Mouse (Mus musculus) midbrain, embryonic 13.5 days (tissue): ENCODE measurements at regions not wholly inside any gene's neighbourhood (a gene's known extent, or its start where the extent isn't known, plus 50 kb on each side); places are given as distances from the start of the nearest gene placed in this dataset.

ENCODE experiments used
- ATAC-seq: fragments of 200-750 bp; cut with Nextera tagmentation; 2 replicates; pipeline ENCODE4 v1.8.0; 2017; ENCODE audit warnings: mild to moderate bottlenecking, moderate TSS enrichment, moderate library complexity
- H3K27ac ChIP-seq: fragments of 300-500 bp; sonication (generic); 2 replicates; pipeline ENCODE4 v1.5.1; 2015; ENCODE audit warnings: inconsistent platforms, mild to moderate bottlenecking, moderate library complexity
- H3K27me3 ChIP-seq: fragments of 300-500 bp; sonication (generic); 2 replicates; pipeline ENCODE4 v1.6.1; 2015; ENCODE audit warnings: mild to moderate bottlenecking, inconsistent platforms
- H3K36me3 ChIP-seq: fragments of 300-500 bp; sonication (generic); 2 replicates; pipeline ENCODE4 v1.6.1; 2015; ENCODE audit warnings: mild to moderate bottlenecking, inconsistent platforms
- H3K4me1 ChIP-seq: fragments of 300-500 bp; sonication (generic); replicated peaks from 2 replicates; pipeline ENCODE4 v1.6.1; 2015; ENCODE audit warnings: inconsistent platforms
- H3K4me2 ChIP-seq: fragments of 300-500 bp; sonication (generic); replicated peaks from 2 replicates; pipeline ENCODE4 v1.6.1; 2015; ENCODE audit warnings: moderate library complexity, mild to moderate bottlenecking, inconsistent platforms
- H3K4me3 ChIP-seq: fragments of 300-500 bp; sonication (generic); replicated peaks from 2 replicates; pipeline ENCODE4 v1.5.1; 2015; ENCODE audit warnings: mild to moderate bottlenecking, inconsistent platforms
- H3K9ac ChIP-seq: fragments of 300-500 bp; sonication (generic); replicated peaks from 2 replicates; pipeline ENCODE4 v1.6.1; 2015; ENCODE audit warnings: mild to moderate bottlenecking, inconsistent platforms
- H3K9me3 ChIP-seq: fragments of 300-500 bp; sonication (generic); 2 replicates; pipeline ENCODE4 v1.6.1; 2016; ENCODE audit warnings: mild to moderate bottlenecking, inconsistent platforms
- WGBS: fragments of 180-500 bp; shearing (Covaris S2); methylation state at CpG from one replicate; pipeline ENCODE4 v1.1.7; 2015; 5-methylcytosine and 5-hydroxymethylcytosine counted together

DNA sequence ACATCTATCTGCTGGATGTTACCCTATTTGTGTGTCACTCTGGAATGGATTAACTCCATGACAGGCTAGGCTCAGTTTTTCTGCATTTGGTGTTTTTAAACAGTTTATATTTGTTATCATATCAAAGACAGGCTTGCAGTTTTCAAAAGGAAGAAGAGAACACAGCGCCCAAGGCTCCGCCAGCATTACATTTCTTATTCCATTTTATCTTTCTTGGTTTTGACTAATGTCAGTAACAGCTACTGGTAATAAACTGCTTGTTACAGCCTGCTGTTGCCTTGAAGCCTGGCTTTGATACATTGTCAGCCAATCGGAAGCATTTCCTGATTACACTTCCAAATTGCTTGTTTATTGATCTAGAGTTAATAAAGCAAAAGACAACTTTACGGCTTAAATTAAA is 219.4 kb upstream of the Mdfic start:
- Histone ChIP-seq H3K27me3 (no peaks in the 10 kb centered on the region), H3K27ac (no peak overlapping the region), H3K36me3 (no peaks in the 10 kb centered on the region), H3K4me1 (no peaks in the 10 kb centered on the region), H3K4me2 (no peak overlapping the region), H3K9ac (no peak overlapping the region), H3K9me3 (no peaks in the 10 kb centered on the region), H3K4me3 (no peak overlapping the region)
- 69% methylated on average over 4 of the region's 4 CpGs for WGBS
- peak; percentile 37; the same call in 1 of the 2 replicates for ATAC-seq

- 90% methylated on average over 2 of the region's 2 CpGs for WGBS
- H3K36me3 ChIP-seq, result no peaks in the 10 kb centered on the region
- H3K27ac ChIP-seq, result no peak overlapping the region
- no peaks in the 10 kb centered on the region for H3K27me3 ChIP-seq
- no peaks in the 10 kb centered on the region for H3K9me3 ChIP-seq
- ATAC-seq, result no peak
- H3K4me2 ChIP-seq, result no peak overlapping the region
- H3K9ac ChIP-seq, result no peak overlapping the region
- H3K4me3 ChIP-seq, result no peak overlapping the region
- no peaks in the 10 kb centered on the region for H3K4me1 ChIP-seq
Measured at GRCm38 (mm10) chr6:15509314-15509713, 211.1 kb upstream of the Mdfic start.

GRCm38 (mm10) chr6:15537279-15537678 is 183.2 kb upstream of the Mdfic start:
- H3K4me3 ChIP-seq, result no peak overlapping the region
- no peaks in the 10 kb centered on the region for H3K4me1 ChIP-seq
- no peak for ATAC-seq
- 80% methylated on average over 2 of the region's 2 CpGs for WGBS
- no peaks in the 10 kb centered on the region for H3K9me3 ChIP-seq
- H3K9ac ChIP-seq, result no peak overlapping the region
- H3K4me2 ChIP-seq, result no peak overlapping the region
- no peaks in the 10 kb centered on the region for H3K36me3 ChIP-seq
- no peak overlapping the region for H3K27ac ChIP-seq
- H3K27me3 ChIP-seq, result no peaks in the 10 kb centered on the region

DNA sequence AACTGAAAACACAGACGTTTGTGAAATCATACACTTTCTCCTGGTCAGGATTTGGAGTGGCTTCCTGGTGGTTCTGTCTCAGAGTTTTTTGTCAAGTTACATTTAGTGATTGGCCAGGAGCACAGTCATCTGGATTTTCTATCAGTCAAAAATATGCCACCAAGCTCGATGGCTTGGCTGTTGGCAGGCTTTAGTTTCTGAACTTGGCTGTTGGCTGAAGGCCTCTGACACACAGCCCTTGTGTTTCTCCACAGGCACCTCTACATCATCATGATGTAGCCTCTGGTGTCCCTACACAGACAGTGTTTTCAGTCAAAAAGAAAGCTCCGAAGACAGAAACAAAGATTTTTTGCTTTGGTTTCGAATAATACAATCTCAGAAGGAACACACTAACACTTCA is 178.5 kb upstream of the Mdfic start:
- H3K36me3 ChIP-seq, result no peaks in the 10 kb centered on the region

GRCm38 (mm10) chr6:15543516-15544080 is 176.9 kb upstream of the Mdfic start:
- Histone ChIP-seq H3K9me3 (no peaks in the 10 kb centered on the region), H3K27ac (no peak overlapping the region), H3K4me2 (no peak overlapping the region), H3K36me3 (no peaks in the 10 kb centered on the region), H3K4me1 (no peaks in the 10 kb centered on the region), H3K9ac (no peak overlapping the region), H3K27me3 (no peaks in the 10 kb centered on the region), H3K4me3 (no peak overlapping the region)
- no peak for ATAC-seq
- WGBS, result 94% methylated on average over 14 of the region's 14 CpGs

More for the DNA sequence above, 178.5 kb upstream of the Mdfic start:
- Histone ChIP-seq H3K4me1 (no peaks in the 10 kb centered on the region), H3K9ac (no peak overlapping the region), H3K4me2 (no peak overlapping the region), H3K27me3 (no peaks in the 10 kb centered on the region), H3K4me3 (no peak overlapping the region), H3K9me3 (no peaks in the 10 kb centered on the region), H3K27ac (no peak overlapping the region)
- no peak for ATAC-seq
- WGBS, result 88% methylated on average over 4 of the region's 4 CpGs

GRCm38 (mm10) chr6:15548833-15549232 is 171.6 kb upstream of the Mdfic start:
- H3K27me3 ChIP-seq, result no peaks in the 10 kb centered on the region
- no peaks in the 10 kb centered on the region for H3K4me1 ChIP-seq
- no peak overlapping the region for H3K4me3 ChIP-seq
- ATAC-seq, result no peak
- no peak overlapping the region for H3K4me2 ChIP-seq
- no peaks in the 10 kb centered on the region for H3K9me3 ChIP-seq
- no peaks in the 10 kb centered on the region for H3K36me3 ChIP-seq
- no peak overlapping the region for H3K27ac ChIP-seq
- 96% methylated on average over 2 of the region's 2 CpGs for WGBS
- no peak overlapping the region for H3K9ac ChIP-seq

- no peaks in the 10 kb centered on the region for H3K9me3 ChIP-seq
- no peak overlapping the region for H3K4me3 ChIP-seq
- no peaks in the 10 kb centered on the region for H3K4me1 ChIP-seq
- ATAC-seq, result no peak
- H3K4me2 ChIP-seq, result no peak overlapping the region
- H3K27ac ChIP-seq, result no peak overlapping the region
- no peaks in the 10 kb centered on the region for H3K27me3 ChIP-seq
- no peak overlapping the region for H3K9ac ChIP-seq
- WGBS, result 72% methylated on average over 1 of the region's 1 CpGs
- H3K36me3 ChIP-seq, result no peaks in the 10 kb centered on the region
Measured at GRCm38 (mm10) chr6:15592780-15593179, 127.7 kb upstream of the Mdfic start.

- H3K4me2 ChIP-seq, result no peak overlapping the region
- 81% methylated on average over 4 of the region's 4 CpGs for WGBS
- no peak for ATAC-seq
- H3K27me3 ChIP-seq, result no peaks in the 10 kb centered on the region
- H3K9ac ChIP-seq, result no peak overlapping the region
- no peaks in the 10 kb centered on the region for H3K36me3 ChIP-seq
- no peak overlapping the region for H3K4me3 ChIP-seq
- no peaks in the 10 kb centered on the region for H3K4me1 ChIP-seq
- H3K9me3 ChIP-seq, result no peaks in the 10 kb centered on the region
- H3K27ac ChIP-seq, result no peak overlapping the region
Measured at GRCm38 (mm10) chr6:15597226-15597983, 123.1 kb upstream of the Mdfic start.

DNA sequence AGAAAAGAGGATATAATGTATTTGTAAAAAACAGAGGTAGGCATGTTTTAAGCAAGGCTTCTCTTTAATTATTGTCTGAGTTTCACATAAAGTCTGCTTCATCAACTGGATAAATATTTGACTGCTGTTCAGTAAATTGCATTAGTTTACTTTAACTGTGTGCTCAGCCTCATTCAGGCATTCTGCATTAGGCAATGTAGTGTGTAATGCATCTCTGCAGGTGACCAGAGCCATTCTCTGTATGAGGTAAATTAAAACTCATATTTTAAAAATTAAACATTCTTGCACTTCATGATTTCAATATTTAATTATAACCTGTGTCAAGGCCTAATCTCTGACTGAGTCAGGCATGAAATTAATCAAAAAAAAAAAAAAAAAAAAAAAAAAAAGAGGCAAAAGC is 110.3 kb upstream of the Mdfic start:
- Histone ChIP-seq H3K27me3 (no peaks in the 10 kb centered on the region), H3K9ac (no peak overlapping the region), H3K36me3 (no peaks in the 10 kb centered on the region), H3K27ac (no peak overlapping the region), H3K4me1 (no peaks in the 10 kb centered on the region), H3K4me3 (no peak overlapping the region), H3K9me3 (no peaks in the 10 kb centered on the region), H3K4me2 (no peak overlapping the region)
- no peak for ATAC-seq

GRCm38 (mm10) chr6:15625910-15626564 is 94.4 kb upstream of the Mdfic start:
- Histone ChIP-seq H3K9me3 (no peaks in the 10 kb centered on the region), H3K27ac (no peak overlapping the region), H3K4me1 (no peaks in the 10 kb centered on the region), H3K9ac (no peak overlapping the region), H3K4me3 (no peak overlapping the region), H3K27me3 (no peaks in the 10 kb centered on the region), H3K4me2 (no peak overlapping the region), H3K36me3 (no peaks in the 10 kb centered on the region)
- no peak for ATAC-seq
- 90% methylated on average over 3 of the region's 3 CpGs for WGBS

DNA sequence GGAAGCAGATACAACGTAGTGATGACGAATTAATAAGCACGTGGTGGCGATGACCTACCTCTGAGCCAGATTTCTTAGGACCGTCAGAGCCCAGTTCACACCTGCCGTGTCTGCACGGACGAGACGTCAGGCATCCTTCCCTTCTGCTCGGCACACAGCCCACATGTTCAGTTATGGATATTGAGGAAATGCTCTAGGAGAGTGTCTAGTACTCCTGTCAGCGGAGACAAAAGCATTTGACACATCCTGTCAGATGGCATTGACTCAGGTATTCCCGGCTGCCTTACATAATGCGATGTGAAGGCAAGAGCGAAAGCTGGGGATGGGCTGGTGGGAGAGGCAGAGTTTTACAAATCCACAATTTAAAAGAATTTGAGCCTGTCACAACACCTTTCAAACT is 81.9 kb upstream of the Mdfic start:
- no peak overlapping the region for H3K27ac ChIP-seq
- ATAC-seq, result no peak

GRCm38 (mm10) chr6:15639378-15639777 is 81.1 kb upstream of the Mdfic start:
- no peaks in the 10 kb centered on the region for H3K36me3 ChIP-seq
- H3K4me1 ChIP-seq, result peaks cover 11% of the 10 kb centered on the region; the same call in 1 of the 2 replicates
- no peak overlapping the region for H3K4me2 ChIP-seq
- H3K4me3 ChIP-seq, result no peak overlapping the region
- 0 out of 2 replicates have a peak, but pooled peaks have one; percentile 40 for ATAC-seq
- H3K9ac ChIP-seq, result no peak overlapping the region
- no peaks in the 10 kb centered on the region for H3K9me3 ChIP-seq
- WGBS, result 3% methylated on average over 4 of the region's 4 CpGs
- no peak overlapping the region for H3K27ac ChIP-seq
- H3K27me3 ChIP-seq, result no peaks in the 10 kb centered on the region

More for the DNA sequence above, 81.9 kb upstream of the Mdfic start:
- H3K4me3 ChIP-seq, result no peak overlapping the region
- no peaks in the 10 kb centered on the region for H3K9me3 ChIP-seq
- H3K36me3 ChIP-seq, result no peaks in the 10 kb centered on the region
- H3K4me1 ChIP-seq, result peaks cover 11% of the 10 kb centered on the region; the same call in 1 of the 2 replicates
- H3K27me3 ChIP-seq, result no peaks in the 10 kb centered on the region
- H3K4me2 ChIP-seq, result no peak overlapping the region
- 56% methylated on average over 14 of the region's 14 CpGs for WGBS
- H3K9ac ChIP-seq, result no peak overlapping the region
